Comparison of ENCODE assay signal across 8 mouse cellular contexts in the genomic region with DNA sequence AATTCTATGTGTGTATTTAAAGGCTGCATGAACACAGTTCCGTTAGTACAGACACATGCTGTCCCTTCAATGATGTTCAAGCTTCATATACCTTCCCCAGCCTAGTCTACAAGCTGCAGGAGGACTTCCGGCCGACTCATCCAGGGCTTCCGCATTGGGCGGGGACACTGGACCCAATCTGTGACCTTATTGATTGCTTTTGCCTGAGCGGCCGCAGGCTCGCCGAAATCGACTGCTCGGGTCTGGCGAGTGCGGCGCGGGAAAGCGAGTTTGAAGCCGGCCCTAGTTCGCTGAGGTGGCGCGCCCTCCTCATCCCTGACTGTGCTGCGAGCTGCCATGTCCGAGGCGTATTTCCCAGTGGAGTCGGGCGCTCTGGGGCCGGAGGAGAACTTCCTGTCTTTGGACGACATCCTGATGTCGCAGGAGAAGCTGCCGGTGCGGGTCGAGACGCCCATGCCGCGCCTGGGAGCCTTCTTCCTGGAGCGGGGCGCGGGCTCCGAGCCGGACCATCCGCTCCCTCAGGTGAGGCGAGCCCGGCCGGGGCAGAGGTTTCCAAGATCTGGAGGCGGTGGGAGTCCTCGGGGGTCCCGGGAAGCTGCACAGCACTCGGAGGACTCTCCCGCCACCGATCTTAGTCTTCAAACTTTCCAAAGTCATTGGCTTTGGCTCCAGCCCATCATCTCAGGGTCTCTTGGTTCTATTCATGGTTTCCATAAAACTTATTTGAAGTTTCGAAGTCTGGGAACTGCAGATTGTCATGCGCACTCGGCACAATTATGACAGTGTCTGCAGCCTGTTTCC. TPM values are rescaled to one million over a fixed set of nuclear protein-coding genes. Genes with fewer than 3 reads are reported as not detected.
DNase-seq lines count a peak whose midpoint lies in the region; ATAC-seq lines count a peak whose summit lies in the region.

Gins3 (plus strand) TSS at position 192 of the 801 bp plus-strand sequence.

- no peak within 1 kb of the TSS; the same call in 1 of the 2 replicates for H3K27ac ChIP-seq in hindbrain, embryonic 13.5 days

- WGBS in hindbrain, embryonic 13.5 days = under 1% methylated on average over 52 of the region's 52 CpGs

- H3K27me3 ChIP-seq in hindbrain, embryonic 13.5 days = peaks cover 16% of the 10 kb centered on the region

- peaks cover 12% of the 10 kb centered on the region for H3K4me1 ChIP-seq in hindbrain, embryonic 13.5 days (replicated peaks)

- DNase-seq in Muller cell, postnatal 12 days (ENCODE audit: inconsistent ontology term) = peak; percentile 88
- peak; percentile 92 for DNase-seq in cerebellum, adult 9-11 months
- DNase-seq in frontal cortex, postnatal 10 days (ENCODE audit: low spot score in 2 of 2) = peak; percentile 81 to 88
- DNase-seq in layer of hippocampus, postnatal 25 days (ENCODE audit: extremely low spot score in 1 of 2, low spot score in 1 of 2) = peak; percentile 79 to 83
- peak; percentile 91 for DNase-seq in lung, postnatal 25 days (ENCODE audit: low spot score)
- DNase-seq in retina, embryonic 14.5 days (ENCODE audit: low spot score) = peak; percentile 95
- DNase-seq in thymus, postnatal 4 days = peak; percentile 93

- ATAC-seq in hindbrain, embryonic 13.5 days (ENCODE audit: low FRiP score) = peak; percentile 94

- H3K9me3 ChIP-seq in hindbrain, embryonic 13.5 days = no peaks in the 10 kb centered on the region

- H3K9ac ChIP-seq in hindbrain, embryonic 13.5 days = peak within 1 kb of the TSS; percentile 77

- H3K36me3 ChIP-seq in hindbrain, embryonic 13.5 days = no peaks in the 10 kb centered on the region

- peak within 1 kb of the TSS; percentile 90 for H3K4me2 ChIP-seq in hindbrain, embryonic 13.5 days

- H3K4me3 ChIP-seq in hindbrain, embryonic 13.5 days = peak within 1 kb of the TSS; percentile 83

RNA-seq across cellular contexts. Expression of gene Gins3, which starts in this region (rescaled TPM):
- polyA plus RNA-seq in hindbrain, embryonic 13.5 days (2015; fragmentation: Nextera tagmentation; extraction: Ambion mirVana) = 8.1 and 8.2 TPM in 2 replicates
- 1 to 10 TPM; 1.2 to 2.0 TPM for total RNA-seq in layer of hippocampus, postnatal 25 days (2021)
